Mouse (Mus musculus) urinary bladder, postnatal 14 days (tissue): ENCODE measurements at regions not wholly inside any gene's neighbourhood (a gene's known extent, or its start where the extent isn't known, plus 50 kb on each side); places are given as distances from the start of the nearest gene placed in this dataset.
A peak's percentile ranks its signal among the peaks of the same experiment; 100 is the strongest.

ENCODE experiments used
- DNase-seq: peaks from one replicate; pipeline ENCODE4 v3.0.0; 2021; ENCODE audit warnings: low spot score

DNA sequence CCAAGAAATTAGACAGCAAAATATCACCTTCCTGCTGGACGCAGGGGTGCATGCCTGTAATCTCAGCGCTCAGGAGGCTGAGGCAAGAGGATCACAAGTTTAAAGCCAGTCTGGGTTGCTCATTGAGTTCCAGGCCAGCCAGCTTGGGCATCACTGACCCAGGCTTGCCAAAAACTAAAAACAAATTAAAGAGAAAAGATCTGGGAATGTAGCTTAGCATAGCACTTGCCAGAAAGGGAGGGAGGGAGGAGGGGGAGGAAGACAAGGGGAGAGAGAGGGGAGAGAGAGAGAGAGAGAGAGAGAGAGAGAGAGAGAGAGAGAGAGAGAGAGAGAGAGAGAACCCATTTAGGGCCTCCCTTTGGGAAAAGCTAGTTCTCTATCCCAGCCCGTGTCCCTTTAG, 112.7 kb upstream of the Thy1 start:
- DNase-seq: no peak

DNA sequence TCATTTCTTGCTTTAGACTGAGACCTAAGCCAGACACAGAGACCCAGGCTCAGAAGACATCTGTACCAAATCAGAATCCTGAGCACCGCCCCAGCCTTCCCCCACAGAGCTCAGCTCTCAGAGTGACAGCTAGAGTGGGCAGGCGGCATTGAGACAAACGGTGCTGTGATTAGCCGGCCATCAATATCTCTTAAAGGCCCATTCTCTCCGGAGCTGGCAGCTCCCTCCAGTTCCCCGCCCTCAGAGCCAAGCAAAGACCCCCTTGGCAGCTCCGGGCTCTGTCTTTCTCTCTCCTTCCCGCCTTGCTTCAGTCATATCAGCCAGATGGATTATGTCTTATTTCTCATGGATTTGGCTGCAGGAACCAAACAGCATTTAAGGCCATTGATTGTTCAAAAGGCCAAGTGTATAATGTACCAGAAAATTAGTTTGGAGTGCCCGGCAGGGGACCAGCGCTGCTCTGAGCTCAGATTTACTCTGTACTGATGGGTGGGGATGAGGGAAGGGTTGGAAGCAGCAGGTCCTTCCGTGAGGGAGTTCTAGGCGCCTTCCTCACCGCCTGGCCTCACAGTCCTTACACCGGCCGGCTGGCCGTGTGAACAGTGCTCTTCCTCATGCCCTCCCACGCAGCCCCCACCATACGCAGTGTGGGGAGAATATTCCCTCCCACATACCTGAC, 109.0 kb upstream of the Thy1 start:
- no peak for DNase-seq

DNA sequence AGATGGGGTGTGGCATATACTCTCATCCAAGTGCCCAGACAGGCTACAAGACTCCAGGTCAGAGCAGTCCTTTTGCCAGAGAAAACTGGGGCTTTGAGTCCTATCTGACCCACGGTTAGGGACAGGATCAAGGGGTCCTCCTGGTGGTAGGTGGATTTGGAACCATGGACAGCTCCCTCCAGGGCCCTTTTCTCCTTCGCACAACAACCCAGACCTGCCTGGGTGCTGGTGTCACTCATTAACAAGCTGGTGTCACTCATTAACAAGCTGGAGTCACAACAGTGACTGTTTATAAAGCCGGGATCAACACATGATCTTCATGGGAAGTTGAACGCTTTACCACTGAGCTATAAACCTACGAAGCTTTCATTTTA, 108.5 kb upstream of the Thy1 start:
- DNase-seq: no peak

DNA sequence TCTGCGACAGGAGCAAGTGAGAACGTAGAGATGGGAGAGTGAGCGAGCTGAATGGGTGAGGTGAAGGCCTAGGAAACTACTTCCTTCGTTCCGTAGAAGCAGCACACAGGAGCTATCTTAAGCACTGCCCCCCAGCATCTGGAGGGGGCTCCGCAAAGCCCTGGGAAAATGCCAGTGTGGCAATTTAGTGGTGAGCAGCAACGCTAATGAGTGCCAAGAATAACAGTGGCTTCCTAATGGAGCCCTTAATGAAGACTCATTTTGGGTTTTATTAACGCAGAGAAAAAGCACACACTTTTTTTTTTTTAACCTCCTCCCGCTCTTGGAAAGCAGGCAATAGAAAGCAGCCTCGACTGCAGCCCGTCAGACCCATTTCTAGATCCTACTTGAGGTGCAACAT, 103.8 kb upstream of the Thy1 start:
- no peak for DNase-seq

DNA sequence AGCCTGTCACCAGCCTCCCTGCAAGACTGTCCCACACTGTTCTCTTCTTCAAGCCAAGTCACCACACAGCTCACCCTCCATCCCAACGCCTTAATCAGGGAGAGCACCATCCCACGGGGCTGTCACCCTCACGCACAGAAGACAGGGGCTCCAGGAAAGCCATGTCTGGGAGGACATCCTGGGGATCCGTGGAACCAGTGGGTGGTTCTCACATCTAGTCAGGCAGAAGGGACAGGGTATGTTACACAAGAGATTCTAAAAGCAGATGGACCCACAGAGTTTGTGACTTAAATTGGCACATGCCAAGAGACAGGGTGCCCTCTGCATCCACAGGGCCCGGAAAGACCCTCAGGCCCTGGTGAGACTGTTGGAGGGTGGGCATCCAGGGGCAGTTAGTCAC, 101.0 kb upstream of the Thy1 start:
- DNase-seq: no peak

DNA sequence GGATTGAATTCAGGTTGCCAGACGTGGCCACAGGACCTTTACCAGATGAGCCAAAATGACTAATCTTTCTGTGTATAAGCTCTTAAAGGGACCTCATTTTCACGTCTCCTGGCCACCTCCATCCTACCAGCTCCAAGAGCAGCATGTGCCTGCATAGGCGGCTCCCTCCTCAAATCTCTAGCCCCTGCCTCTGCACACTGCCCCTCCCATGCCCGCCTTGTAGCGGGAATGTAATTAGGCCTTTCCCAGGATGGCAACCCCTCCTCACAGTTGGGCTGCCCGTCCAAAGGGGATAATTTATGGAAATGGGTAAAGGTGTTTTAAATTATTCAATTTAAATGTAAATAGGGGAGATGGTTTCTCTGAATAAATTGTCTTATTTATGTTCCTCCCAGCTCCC, 99.7 kb upstream of the Thy1 start:
- no peak for DNase-seq

DNA sequence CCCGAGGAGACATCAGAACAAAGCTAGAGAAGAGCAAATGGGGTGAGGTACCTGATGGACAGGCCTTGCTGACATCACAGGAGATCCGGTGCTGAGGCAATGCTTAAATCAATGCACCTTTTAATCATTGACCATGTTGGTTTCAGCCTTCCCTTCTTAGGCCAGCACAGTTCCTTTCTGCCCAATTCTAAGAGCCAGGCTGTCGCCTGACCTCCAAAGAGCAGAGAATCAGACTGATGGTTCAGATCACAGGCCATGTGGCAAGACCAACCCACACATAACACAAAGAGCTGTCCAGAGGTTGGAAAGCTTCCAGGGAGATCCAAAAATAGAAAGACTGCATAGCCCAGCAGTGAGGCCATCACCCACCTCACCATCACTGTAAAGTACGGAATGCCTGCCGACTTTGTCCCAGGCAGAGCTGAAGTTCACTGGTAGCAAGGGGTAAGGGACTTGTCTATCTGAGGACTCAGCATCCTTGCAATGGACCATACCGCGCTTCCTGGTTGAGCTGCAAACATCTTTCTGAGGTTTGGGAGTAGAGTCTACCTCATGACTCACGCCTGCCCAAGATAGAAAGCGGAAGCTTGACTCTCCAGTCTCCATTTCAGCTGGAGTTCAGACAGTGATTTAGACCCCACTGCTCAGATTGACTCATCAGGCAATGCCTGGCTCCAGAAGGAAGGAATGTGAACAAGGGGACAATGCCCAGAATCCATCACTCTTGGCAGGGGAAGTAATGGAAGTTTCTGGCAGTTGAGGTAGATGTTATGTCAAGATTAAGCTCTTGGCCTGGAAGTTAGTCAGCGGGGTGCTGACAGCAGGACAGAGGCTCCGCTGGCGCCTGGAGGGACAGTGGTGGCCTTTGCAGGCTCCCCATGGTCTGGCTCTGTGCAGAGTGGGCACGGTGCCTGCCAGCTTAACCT, 98.1 kb upstream of the Thy1 start:
- peak; percentile 24 for DNase-seq

DNA sequence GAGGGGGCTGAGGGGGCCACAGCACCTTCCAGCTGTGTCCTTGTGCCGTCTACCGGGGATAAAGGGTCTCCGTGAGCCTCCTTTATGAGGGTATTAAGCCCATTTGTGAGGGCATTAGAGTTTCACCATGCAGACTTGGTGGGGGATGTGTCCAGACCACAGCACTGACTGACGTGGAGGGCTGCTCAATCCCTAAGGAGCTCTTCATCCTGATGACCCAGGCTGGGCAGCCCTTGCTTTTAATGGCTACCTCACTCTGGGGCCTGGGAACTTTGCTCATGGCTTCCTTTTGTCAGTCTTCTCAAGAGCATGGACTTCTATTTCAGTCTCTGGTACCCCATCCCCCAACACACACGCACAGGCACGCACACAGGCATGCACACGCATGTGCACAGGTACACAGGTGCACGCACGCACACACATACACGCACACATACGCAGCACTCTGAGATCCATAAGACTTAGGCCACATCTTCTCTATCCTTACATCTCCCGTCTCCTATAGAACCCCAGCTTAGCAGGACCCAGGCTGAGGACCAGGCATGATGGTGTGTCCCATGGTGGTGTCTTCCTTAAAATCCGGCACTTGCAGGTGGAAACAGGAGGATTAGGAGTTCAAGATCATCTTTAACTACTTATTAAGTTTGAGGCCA, 97.1 kb upstream of the Thy1 start:
- DNase-seq: no peak

DNA sequence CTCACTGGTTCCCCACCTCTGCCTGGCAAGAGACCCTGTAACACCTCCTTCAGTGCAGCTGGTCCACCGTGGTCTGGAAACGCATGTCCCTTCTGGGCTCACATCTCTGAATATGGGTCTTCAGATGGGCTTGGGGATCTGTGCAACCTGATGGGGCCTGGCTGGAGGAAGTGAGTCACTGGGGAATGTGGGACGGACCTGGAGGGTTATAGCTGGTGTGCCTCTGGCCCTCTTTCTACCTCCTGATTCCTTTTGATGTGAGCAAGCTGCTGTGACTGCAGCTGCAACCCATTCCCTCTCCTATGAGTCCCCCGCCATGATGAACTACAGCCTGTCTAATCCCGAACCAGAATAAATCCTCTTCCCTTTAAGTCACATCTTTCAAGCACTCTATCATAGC, 96.1 kb upstream of the Thy1 start:
- no peak for DNase-seq

DNA sequence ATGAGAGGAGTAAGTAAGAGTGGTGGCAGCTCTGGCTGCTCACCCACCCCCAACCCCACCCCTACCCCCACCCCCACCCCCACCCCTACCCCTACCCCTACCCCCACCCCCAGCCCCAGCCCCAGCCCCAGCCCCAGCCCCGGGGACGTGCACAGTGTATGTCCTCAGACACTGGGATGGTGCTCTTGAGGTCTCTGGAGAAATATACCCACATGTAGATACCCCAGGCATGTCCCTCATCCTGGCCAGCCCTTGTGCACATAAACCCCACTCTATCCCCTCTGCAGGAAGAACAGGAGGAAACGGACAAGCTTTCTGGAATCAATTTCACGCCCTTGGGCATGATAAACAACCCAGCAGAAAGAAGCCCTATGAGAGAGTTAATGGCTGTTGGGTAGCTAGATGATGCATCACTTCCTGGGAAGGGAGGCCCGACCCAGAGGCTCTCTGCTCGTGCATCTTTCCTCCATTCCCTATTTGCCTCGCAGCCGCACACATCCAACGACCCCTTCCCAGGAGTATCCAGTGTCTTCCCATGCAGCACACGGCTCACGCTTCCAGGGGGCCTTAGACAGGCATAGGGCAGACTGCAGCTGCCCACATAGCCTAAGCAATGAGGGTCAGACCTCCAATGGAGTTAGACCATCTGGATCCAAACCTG, 95.6 kb upstream of the Thy1 start:
- no peak for DNase-seq

DNA sequence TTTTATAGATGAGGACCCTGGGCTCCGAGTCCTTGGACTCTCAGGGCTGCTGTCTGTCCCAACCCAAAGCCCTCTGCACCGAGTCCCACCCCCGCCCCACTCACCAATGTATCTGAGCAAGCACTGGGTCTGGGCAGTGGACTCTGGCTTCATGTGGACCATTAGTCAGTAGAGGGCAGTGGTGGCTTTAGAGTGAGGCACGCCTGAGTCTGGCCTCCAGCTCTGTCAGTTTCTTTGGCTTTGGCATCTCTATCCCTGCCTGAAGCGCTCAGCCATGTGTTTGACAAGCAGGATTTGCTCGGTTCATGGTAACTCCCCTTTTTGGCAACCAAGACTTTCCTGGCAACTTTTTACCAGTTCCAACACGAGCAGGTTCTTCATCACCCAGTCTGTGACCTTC, 90.1 kb upstream of the Thy1 start:
- DNase-seq: no peak

DNA sequence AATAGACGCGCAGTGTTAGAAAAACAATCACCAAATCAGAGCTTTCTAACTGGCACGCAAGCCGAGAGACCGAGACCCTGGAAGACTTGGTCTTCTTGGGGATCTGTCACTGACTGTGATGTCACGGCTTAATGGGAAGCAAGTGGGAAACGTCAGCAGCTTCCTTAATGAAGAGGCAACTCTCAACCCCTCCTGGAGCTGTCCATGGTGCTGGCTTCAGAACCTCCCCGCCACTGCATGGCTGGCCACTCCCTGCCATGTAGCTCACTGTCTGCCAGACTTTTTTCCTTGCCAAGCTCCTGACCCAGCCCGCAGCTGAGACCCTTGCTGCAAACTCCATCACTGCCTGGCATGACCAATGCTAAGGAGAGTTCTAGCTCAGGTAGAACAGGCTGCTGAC, 83.6 kb upstream of the Thy1 start:
- peak; percentile 56 for DNase-seq

DNA sequence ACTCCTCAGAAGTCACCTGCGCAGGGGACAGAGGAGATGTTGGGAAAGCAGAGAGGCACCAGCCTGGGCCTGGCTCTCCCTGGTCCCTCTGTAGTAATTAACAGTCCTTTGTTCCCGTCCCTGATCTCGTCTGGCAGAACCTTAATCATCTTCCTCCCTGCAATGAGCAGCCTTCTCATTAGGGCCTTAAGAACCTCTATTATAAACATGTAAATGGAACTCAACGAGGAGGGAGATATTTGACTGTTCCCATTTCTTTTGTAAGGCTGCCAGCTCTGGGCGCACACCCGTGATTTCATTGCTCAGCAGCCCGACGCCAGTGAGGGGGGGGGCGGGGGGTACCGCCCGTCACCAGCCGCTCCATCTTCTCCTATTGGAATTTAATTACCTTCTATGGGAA, 81.8 kb upstream of the Thy1 start:
- no peak for DNase-seq

DNA sequence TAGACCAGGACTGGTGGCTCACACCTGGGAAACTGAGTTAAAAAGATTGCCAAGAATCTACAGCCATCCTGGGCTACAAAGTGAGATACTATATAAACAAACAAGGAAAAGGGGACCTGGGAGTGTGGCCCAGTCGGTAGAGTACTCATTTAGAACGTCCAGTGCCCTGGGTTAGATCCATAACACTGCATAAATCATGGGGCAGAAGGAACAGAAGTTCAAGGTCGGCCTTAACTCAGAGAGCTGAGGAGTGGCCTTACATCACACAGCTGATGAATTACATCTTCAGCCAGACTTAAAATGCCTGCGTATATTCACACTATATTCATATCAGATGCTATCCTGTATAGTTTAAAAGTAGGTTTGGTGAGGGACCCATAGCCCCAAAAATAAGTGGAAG, 78.0 kb upstream of the Thy1 start:
- no peak for DNase-seq

DNA sequence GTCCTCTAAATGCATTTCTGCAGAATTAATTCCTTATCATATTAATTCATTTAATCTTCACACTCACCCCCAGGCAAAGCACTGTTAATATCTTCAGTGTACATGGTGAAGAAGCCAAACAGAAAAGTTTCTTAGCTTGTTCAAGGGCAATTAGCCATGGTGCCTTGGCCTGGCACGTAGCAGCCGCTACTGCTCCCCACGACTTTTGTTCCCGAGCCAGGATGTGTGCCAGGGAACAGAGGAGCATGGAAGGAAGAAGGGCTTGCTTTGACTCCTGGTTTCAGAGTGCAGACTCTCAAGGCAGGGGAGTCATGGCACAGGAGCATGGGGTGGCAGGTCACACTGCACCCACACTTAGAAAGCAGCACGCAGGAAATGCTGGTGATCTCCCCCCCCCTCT, 77.4 kb upstream of the Thy1 start:
- DNase-seq: no peak

DNA sequence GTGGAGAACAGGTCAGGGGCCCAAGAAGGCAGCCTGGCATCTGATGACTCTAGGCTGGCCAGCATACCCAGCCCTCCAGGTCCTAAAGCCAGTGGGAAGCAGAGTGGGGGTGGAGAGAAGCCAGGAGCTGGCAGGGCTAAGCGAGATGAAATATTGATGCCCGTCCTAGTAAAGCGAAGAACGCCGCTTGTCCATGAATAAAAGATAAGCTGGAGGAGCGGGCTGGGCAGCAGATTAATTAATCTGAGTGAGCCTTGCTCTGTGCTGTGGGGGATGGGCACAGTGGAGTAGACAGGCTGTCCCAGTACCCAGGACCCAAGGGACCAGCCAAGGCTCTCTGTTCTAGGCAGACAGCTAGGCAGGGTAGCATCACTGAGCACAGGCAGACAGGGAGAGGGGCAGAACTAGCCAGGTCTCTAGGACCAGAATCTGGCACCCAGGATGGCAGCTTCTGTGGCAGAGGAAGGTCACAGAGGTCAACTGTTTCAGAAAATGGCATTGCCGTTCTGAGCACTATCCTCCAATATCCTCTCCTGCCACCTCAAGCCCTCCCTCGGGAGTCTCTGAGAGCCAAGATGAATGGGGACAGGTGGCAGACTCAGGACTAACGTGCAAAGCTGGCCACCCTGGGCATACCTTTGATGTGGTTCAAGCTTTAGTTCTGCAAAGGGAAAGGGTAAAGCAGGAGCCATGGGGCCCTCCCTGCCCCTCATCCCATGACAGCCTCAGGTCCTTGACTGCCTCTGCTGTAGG, 73.0 kb upstream of the Thy1 start:
- no peak for DNase-seq

DNA sequence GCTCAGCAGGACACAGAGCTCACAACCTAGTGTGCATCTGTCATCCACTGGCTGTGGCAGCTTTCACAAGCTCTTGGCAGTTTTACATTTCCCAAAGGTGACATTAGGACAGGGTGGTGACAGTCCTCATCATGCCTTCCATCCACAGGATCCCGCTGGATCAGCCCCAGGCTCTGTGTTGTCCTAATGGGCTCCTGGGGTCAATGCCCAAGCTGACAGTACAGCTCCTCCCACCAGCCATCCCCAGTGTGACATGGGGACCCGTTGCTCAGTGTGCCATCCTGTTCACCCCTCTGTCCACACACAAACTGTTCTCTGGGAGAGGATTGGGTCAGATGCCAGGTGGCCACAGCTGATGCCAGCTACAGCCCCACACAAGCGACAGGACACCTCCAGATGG, 72.3 kb upstream of the Thy1 start:
- DNase-seq: no peak

DNA sequence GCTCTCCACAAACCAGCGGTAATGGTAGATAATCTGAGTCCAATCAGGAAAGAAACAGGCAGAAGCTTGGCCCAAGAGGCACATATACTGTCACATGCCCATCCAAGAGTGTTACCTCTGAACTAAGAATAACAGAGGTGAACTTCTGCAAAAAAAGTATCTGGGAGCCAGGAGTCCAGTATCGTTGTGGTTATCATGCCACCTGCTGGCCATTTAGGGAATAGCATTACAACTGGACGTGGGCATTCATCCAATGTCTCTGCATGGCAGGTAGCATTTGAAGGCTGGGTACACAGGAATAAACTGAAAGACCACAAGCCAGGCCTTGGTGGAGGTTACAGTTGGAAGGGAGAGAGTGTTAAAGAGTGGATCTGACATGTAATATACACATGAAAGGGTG, 70.9 kb upstream of the Thy1 start:
- DNase-seq: peak; percentile 67

DNA sequence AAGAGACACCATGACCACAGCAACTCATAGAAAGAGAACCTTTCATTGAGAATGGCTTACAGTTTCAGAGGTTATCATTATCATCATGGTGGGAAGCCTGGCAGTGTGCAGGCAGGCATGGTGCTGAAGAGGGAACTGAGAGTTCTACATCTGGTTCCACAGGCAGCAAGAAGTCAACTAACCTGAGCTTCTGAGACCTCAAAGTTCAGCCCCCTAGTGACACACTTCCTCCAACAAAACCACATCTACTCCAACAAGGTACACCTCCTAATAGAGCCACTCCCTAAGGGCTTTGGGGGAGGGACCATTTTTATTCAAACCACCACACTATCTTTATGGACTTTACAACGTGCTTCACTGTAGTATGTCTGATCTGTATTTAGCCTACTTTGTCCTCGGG, 67.8 kb upstream of the Thy1 start:
- DNase-seq: no peak

DNA sequence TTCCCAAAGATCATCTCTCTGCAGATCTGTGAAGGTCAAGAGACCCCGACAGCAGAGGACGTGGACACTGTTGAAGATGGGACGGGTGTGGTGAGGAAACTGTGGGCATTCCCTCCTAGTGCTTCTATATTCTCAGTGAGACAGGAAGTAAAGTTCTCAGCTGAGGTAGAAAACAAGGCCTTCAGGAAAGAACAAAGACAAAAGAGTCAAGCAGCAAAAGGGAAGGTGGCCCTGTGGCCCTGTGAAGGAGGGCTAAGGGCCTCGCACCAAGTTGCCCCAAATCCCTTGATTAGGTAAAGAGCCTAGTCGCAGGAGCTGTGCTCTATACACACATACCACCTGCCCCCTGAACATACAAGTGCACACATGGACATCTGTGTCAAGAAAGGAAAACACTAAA, 66.8 kb upstream of the Thy1 start:
- DNase-seq: no peak

DNA sequence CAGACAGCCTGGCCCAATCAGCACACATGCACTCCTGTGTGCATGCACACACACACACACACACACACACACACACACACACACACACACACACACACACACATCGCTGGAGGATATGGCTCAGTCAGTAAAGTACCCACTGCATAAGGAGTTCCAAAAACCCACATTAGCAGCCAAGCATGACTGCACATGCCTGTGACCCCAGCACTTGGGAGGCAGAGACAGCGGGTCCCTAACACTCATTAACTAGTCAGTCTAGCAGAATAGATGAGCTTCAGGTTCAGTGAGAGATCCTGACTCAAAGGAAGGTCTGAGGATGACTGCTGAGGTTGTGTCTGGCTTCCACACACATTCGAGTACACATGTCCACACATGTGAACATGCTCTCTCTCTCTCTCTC, 65.4 kb upstream of the Thy1 start:
- no peak for DNase-seq

DNA sequence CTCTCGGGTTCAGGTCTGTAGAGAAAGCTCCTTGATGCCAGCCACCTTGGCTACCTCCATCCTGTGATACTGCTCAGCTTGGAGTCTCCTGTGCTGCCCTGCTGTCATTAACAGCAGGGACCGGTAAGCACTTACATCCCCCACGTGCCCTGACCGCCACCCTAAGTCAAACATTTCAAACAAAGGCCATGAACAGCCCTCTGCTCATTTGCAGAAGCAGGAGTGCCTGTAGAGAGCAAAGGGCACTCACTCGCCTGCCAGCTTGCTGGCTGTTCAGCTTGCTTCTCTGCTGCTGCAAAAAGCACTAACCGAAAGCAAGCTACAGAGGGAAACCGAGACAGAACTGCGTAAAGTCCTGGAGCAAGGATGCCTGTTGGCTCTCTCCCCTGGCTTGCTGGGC, 61.8 kb upstream of the Thy1 start:
- DNase-seq: no peak
